In the genomic region with DNA sequence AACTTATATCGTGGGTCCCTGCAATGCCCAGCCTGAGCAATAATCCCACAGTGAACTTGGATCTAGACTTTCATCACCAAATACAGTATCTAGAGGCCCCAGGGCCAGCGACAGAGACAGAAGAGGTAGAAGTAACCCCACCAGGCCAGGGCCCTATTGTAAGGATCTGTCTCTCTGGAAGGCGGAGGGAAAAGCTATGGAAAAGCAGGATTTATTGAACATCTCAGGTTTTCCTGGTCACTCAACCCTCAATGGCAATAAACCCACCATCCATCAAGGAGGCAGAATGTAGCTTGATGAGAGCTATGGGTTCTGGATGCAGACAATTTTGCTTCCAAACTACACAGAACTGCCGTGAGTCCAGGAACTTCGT, we compare ENCODE assay signal across 15 mouse cellular contexts. TPM values are rescaled to one million over a fixed set of nuclear protein-coding genes. Genes with fewer than 3 reads are reported as not detected.
"Had no signal": no experiment of that assay in that cellular context is flagged by ENCODE, and none has a peak within 500 bp of the region (broad histone marks: within the 10 kb centered on the region; RNA-seq: fewer than 3 reads in every experiment).

No protein-coding gene starts in this region.

- DNase-seq: liver, embryonic 13.5 days had no signal

- H3K27me3 ChIP-seq: liver, embryonic 13.5 days; liver, embryonic 15.5 days; lung, embryonic 15.5 days; midbrain, embryonic 13.5 days; neural tube, embryonic 12.5 days; stomach, embryonic 15.5 days had no signal

- H3K9ac ChIP-seq: liver, embryonic 13.5 days; liver, embryonic 15.5 days; liver, postnatal 0 days; lung, embryonic 15.5 days; midbrain, embryonic 13.5 days; midbrain, embryonic 15.5 days; neural tube, embryonic 12.5 days; stomach, embryonic 15.5 days had no signal

- H3K36me3 ChIP-seq: liver, embryonic 13.5 days; liver, embryonic 15.5 days; lung, embryonic 15.5 days; midbrain, embryonic 13.5 days; midbrain, embryonic 15.5 days; neural tube, embryonic 12.5 days; stomach, embryonic 15.5 days had no signal

- H3K9me3 ChIP-seq: liver, embryonic 13.5 days; liver, embryonic 15.5 days; lung, embryonic 15.5 days; megakaryocyte, embryonic 14.5 days; midbrain, embryonic 13.5 days; midbrain, embryonic 15.5 days; neural tube, embryonic 12.5 days; stomach, embryonic 15.5 days had no signal

- H3K4me3 ChIP-seq: liver, embryonic 13.5 days; liver, embryonic 15.5 days; lung, embryonic 15.5 days; megakaryocyte, embryonic 14.5 days; midbrain, embryonic 13.5 days; midbrain, embryonic 15.5 days; neural tube, embryonic 12.5 days; stomach, embryonic 15.5 days had no signal

- H3K27ac ChIP-seq: liver, embryonic 13.5 days; liver, embryonic 15.5 days; lung, embryonic 15.5 days; macrophage; midbrain, embryonic 13.5 days; midbrain, embryonic 15.5 days; neural tube, embryonic 12.5 days; stomach, embryonic 15.5 days; stomach, postnatal 0 days had no signal

- H3K4me1 ChIP-seq: liver, embryonic 13.5 days; liver, embryonic 15.5 days; lung, embryonic 15.5 days; neural tube, embryonic 12.5 days; stomach, embryonic 15.5 days had no signal

RNA-seq across cellular contexts. Expression of gene Kcnip1, which starts 9.6 kb away (rescaled TPM):
- total RNA-seq: megakaryocyte progenitor cell, adult 5-6 weeks; monocyte, adult 5-6 weeks; neutrophil, adult 5-6 weeks had no signal
- polyA plus RNA-seq: liver, postnatal 0 days; macrophage; spleen, adult 2 months had no signal

RNA-seq across cellular contexts. Expression of gene Kcnmb1, which starts 39.8 kb away (rescaled TPM):
- total RNA-seq: megakaryocyte progenitor cell, adult 5-6 weeks; monocyte, adult 5-6 weeks; neutrophil, adult 5-6 weeks had no signal
- polyA plus RNA-seq: liver, embryonic 15.5 days; macrophage had no signal
